Mouse (Mus musculus) erythroblast, embryonic 14.5 days (primary cell): Measurements from ENCODE around the gene Zfp872. TPM values are rescaled to one million over a fixed set of nuclear protein-coding genes. Genes with fewer than 3 reads are reported as not detected.

Experiments
- H3K27me3 ChIP-seq: 2 replicates; pipeline ENCODE4 v1.6.1; 2012; ENCODE audit warnings: inconsistent platforms; ENCODE audit not compliant: control insufficient read depth
- H3K36me3 ChIP-seq: 2 replicates; pipeline ENCODE4 v1.6.1; 2012; ENCODE audit warnings: mild to moderate bottlenecking, inconsistent platforms; ENCODE audit not compliant: control insufficient read depth
- H3K4me1 ChIP-seq: 2 replicates; pipeline ENCODE4 v1.6.1; 2012; ENCODE audit warnings: inconsistent platforms; ENCODE audit not compliant: control insufficient read depth
- H3K4me3 ChIP-seq: replicated peaks from 2 replicates; pipeline ENCODE3; 2012; ENCODE audit warnings: moderate library complexity, mild to moderate bottlenecking, inconsistent platforms
- H3K9me3 ChIP-seq: 2 replicates; pipeline ENCODE4 v1.6.1; 2012; ENCODE audit warnings: low read length, inconsistent platforms, mixed read lengths; ENCODE audit not compliant: control insufficient read depth
- GATA1 ChIP-seq: IDR thresholded peaks from 2 replicates; pipeline ENCODE4 v1.6.1; 2012; ENCODE audit warnings: low read length, inconsistent platforms, mixed read lengths
- TAL1 ChIP-seq: IDR thresholded peaks from 3 replicates; pipeline ENCODE4 v1.6.1; 2012; ENCODE audit warnings: low read length, inconsistent platforms, mixed read lengths
- polyA plus RNA-seq: library from polyadenylated mRNA; stranded (reverse); fragments of >175 nt; gene quantifications from 2 replicates; pipeline ENCODE4 v1.2.3, GENCODE M21; 2012

Gene Zfp872
- polyA plus RNA-seq, 1 experiment = not detected

DNA sequence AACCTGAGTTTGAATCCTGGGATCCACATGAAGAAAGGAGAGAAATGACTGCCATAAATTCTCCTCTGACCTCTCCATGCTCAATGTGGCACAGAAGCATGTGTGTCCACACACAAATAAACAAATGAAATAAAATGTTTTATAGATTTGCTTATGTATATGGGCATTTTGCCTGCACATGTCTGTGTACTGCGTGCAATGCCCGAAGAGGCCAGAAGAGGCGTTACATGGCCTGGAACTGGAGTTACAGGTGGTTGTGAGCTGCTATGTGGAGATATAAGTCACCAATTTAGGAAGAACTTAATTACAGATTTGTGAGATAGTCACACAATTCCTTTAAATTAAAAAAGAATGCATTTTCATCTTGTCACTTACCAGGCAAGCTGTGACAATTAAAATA, 34.1 kb upstream of the Zfp872 start:
- H3K36me3 ChIP-seq = peaks cover 10% of the 10 kb centered on the region
- H3K4me3 ChIP-seq = no peak overlapping the region
- peaks cover 5% of the 10 kb centered on the region for H3K27me3 ChIP-seq
- no peaks in the 10 kb centered on the region for H3K9me3 ChIP-seq
- TF ChIP-seq TAL1 = no peak
- no peak for TF ChIP-seq GATA1
- peaks cover 38% of the 10 kb centered on the region for H3K4me1 ChIP-seq

DNA sequence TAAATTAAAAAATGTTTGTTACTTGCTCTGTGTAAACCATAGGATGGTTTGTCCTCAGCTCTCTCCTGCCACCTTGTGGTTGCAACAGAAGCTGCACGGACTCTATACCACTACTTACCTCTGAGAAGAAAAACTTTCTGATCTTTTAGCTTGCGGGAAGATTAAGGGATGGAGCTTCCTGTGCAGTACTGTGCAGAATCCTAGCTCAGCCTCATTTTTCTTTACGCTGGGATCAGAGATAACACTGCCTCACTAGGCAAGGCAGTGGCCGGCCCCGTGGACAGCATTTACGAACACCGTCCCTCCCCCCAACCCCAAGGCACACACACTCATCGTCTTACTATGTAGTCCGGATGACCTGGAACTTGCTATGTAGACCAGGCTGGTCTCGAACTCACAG, 32.3 kb upstream of the Zfp872 start:
- TF ChIP-seq GATA1 (no peak), TAL1 (no peak)
- H3K4me3 ChIP-seq = peak overlapping the region; percentile 95
- H3K4me1 ChIP-seq = peaks cover 27% of the 10 kb centered on the region
- H3K27me3 ChIP-seq = peaks cover 5% of the 10 kb centered on the region
- peaks cover 11% of the 10 kb centered on the region for H3K36me3 ChIP-seq
- no peaks in the 10 kb centered on the region for H3K9me3 ChIP-seq

DNA sequence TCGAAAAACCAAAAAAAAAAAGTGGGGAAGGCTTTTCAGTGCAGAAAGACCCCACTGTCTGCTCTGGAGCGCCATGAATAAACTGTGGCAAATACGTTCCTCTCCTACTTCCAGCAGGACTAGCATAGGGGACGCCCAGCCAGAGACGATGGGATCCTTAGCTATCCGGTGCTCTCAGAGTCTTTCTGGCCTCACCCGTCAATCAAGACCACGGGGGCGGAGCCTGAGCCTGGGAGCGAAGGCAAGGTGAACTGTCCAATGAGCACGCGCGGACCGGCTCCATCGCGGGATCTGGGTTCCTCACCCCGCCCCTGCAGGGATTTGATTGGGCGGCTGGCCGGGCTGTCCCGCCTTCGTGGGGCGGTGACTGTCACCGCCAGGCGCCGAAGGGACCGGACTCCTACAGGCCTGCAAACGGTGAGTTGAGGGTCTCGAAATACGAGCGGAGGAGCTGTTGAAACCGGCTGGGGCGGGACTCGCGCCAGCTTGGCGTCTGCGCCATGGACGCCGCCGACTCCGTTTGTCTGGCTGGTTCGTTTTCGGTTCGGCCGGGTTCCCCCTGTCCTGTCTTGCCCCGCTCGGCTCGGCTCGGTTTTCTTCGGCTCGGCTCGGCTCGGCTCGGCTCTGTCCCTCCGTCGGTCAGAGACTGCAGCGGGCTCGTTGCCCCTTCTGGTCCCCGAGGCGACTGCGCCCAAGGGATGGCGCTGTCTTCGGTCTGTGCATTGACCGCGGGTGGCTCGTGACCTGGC, 31.2 kb upstream of the Zfp872 start, which contains the start of gene Pigyl:
Gene Pigyl (plus strand): TSS at position 350 of the 749 bp plus-strand sequence.
- TF ChIP-seq TAL1 (no peak), GATA1 (no peak)
- no peaks in the 10 kb centered on the region for H3K9me3 ChIP-seq

DNA sequence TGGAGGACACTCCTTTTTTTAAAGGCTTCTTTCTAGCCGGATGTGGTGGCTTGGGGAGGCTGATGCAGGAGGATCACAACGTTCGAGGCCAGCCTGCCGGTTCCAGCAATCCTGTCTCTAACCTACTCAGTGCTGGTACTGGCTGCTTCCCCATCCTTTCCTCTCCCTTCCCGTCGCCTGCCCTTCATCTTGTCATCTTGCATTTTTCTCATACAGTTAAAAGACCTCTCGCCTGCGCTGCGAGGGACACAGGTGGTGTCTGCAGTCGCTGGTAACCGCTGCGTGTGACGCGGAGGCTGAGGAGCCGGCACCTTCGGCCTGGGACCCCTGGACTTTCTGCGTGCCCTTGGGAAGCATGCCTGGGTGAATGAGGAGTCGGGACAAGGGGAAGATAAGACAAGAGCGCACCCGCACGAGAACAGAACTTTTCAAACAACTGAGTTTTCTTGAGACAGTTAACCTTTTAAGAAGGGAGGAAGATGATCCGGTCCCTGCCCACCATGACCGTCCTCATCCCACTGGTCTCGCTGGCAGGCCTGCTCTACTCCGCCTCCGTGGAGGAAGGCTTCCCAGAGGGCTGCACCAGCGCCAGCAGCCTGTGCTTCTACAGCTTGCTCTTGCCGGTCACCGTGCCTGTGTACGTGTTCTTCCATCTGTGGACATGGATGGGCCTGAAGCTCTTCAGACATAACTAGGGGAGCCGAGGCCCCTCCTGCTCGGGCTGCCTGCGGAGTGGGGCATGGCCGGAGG, 30.2 kb upstream of the Zfp872 start:
- no peaks in the 10 kb centered on the region for H3K27me3 ChIP-seq
- H3K9me3 ChIP-seq = no peaks in the 10 kb centered on the region
- H3K36me3 ChIP-seq = peaks cover 11% of the 10 kb centered on the region
- TF ChIP-seq GATA1 (no peak), TAL1 (no peak)
- H3K4me3 ChIP-seq = peak overlapping the region; percentile 95
- peaks cover 27% of the 10 kb centered on the region for H3K4me1 ChIP-seq

More for the DNA sequence above, 31.2 kb upstream of the Zfp872 start, which contains the start of gene Pigyl:
- peaks cover 5% of the 10 kb centered on the region for H3K27me3 ChIP-seq
- H3K4me3 ChIP-seq = peak within 1 kb of the TSS; percentile 95
- peaks cover 27% of the 10 kb centered on the region for H3K4me1 ChIP-seq
- peaks cover 11% of the 10 kb centered on the region for H3K36me3 ChIP-seq

DNA sequence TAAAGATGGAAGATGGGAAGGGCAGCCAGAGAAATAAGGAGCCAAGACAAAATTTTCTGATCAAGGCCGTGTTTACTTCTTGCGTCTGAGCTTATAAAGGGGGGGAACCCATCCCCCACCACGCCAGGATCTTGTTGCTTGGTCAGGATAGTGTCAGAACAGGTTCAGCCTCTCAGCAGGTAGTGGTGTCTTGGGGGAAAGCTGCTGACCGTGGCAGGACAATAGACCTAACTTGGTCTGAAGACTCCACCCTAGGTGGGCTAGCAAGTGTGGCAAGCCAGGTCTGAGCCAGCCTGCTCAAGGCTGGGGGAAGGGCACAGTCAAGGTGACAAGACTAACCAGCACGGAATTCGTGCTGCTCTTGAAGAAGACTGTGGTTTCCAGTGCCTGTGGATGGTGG, 26.6 kb upstream of the Zfp872 start:
- TF ChIP-seq GATA1 (no peak), TAL1 (no peak)

DNA sequence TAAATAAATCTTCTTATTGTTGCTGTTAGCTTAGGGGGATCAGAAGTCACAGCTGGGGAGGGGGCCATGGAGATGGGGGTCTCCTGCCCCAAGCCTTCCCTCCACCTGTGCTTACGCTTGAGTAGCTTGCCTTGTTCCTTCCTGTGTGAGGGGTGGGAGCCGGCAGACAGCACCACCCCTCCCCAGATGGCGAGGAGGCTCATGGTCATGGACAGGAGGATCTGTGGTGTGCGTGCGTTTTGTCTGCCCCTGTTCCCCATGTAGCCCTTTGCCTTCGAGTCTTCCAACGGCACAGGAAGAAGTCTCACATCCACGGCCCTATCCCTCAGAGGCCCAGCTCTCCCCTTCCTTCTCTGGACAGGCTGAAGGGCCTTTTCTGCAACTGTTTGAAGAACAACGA, 25.6 kb upstream of the Zfp872 start:
- Histone ChIP-seq H3K4me3 (no peak overlapping the region), H3K36me3 (peaks cover 11% of the 10 kb centered on the region)
- no peak for TF ChIP-seq TAL1
- TF ChIP-seq GATA1 = no peak

More for the DNA sequence above, 26.6 kb upstream of the Zfp872 start:
- H3K36me3 ChIP-seq = peaks cover 11% of the 10 kb centered on the region
- H3K27me3 ChIP-seq = peaks cover 4% of the 10 kb centered on the region; the same call in 1 of the 2 replicates
- H3K4me1 ChIP-seq = peaks cover 19% of the 10 kb centered on the region
- H3K4me3 ChIP-seq = no peak overlapping the region
- no peaks in the 10 kb centered on the region for H3K9me3 ChIP-seq

DNA sequence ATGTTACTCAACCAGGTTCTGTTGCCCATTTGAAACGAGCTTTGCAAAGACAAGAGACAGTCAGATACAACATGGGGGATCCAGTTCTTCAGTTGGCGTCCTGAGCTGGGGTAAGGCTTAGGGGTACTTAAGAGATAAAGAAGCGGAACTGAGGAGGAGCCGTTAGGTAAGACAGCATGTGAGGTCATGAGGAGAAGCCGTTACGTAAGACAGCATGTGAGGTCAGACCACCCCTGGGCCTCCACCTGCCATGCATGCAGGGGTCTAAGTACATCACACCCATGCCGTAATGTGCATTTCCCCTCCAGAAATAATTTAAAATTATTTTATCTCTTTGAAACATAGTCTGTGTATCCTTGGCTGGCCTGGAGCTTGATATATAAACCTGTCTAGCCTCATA, 25.0 kb upstream of the Zfp872 start:
- H3K4me3 ChIP-seq = no peak overlapping the region
- peaks cover 7% of the 10 kb centered on the region for H3K4me1 ChIP-seq
- TF ChIP-seq GATA1 (no peak), TAL1 (no peak)
- peaks cover 4% of the 10 kb centered on the region; the same call in 1 of the 2 replicates for H3K27me3 ChIP-seq
- peaks cover 7% of the 10 kb centered on the region for H3K9me3 ChIP-seq
- H3K36me3 ChIP-seq = peaks cover 10% of the 10 kb centered on the region

More for the DNA sequence above, 25.6 kb upstream of the Zfp872 start:
- Histone ChIP-seq H3K4me1 (peaks cover 13% of the 10 kb centered on the region), H3K9me3 (peaks cover 7% of the 10 kb centered on the region), H3K27me3 (peaks cover 4% of the 10 kb centered on the region; the same call in 1 of the 2 replicates)

DNA sequence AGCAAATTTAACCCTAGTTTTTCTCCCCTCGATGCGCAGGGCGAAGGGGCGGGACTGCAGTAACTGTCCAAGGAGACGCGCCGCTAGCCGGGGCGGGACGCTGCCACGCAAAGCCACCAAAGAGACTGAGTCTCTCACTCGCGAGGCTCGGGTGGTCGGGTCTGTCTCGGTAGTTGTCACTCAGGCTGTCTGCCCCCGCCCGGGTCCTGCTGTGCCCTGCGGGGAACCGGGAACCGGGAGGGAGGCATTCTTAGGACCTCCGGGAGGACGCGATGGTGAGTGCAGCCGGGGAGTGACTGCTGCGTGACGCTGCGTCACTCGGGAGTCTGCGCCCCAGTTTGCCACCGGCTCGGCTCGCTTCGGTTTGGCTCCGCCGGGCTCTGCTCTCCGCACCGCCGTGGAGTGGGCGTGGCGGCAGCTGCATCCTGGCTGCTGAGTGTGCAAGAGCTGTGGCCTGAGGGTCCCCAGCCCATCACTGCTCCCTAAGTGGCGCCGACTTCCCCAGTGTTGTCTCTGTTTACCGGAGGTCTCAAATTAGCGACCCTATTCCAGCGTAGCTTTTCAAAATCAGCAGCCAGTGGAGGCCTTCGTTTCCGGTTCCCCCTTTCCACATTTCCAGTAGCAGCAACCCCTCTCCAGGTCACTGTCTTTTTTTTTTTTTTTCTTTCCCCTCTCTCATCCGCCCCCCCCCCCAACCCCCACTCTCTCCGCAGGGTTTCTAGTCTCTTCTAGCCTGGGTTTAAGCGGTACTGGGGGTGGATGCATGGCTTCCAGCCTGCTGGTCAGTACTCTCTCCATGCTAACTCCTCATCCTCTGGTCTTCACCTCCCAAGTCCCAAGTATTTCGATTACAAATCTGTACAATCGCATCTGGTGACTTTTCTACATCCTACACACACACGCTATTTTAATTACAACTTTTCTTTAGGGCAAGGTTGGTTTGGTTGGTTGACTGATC, 22.9 kb upstream of the Zfp872 start:
- TF ChIP-seq GATA1 = no peak
- TF ChIP-seq TAL1 = no peak
- H3K4me1 ChIP-seq = no peaks in the 10 kb centered on the region
- peak overlapping the region; percentile 24 for H3K4me3 ChIP-seq
- peaks cover 7% of the 10 kb centered on the region for H3K9me3 ChIP-seq
- peaks cover 4% of the 10 kb centered on the region; the same call in 1 of the 2 replicates for H3K27me3 ChIP-seq
- no peaks in the 10 kb centered on the region for H3K36me3 ChIP-seq

DNA sequence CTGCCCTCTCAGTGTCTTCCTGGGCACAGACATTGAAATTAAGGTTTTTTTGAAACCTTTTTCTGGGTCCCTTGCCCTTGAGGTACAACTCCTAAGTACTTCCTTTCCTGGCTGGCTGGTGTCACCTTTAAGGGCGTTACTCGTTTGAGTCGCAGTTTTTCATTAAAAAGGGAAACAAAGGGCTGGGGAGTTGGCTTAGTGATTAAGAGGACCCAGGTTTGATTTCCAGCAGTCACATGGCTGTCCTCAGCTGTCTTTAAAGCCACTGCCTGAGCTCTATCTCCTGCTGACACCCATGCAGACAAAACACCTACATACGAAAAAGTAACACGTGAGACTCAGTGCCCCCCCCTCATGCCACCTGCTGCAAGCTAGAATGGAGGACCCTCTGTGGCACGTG, 21.9 kb upstream of the Zfp872 start:
- H3K27me3 ChIP-seq = peaks cover 4% of the 10 kb centered on the region; the same call in 1 of the 2 replicates
- no peaks in the 10 kb centered on the region for H3K4me1 ChIP-seq
- H3K9me3 ChIP-seq = peaks cover 7% of the 10 kb centered on the region
- H3K36me3 ChIP-seq = no peaks in the 10 kb centered on the region
- TF ChIP-seq GATA1 = no peak
- H3K4me3 ChIP-seq = no peak overlapping the region
